Mouse (Mus musculus) 416B (cell line): ENCODE measurements around the gene Lrrc4c.

Source experiments
- DNase-seq: peaks from one replicate; pipeline ENCODE4 v3.0.0; 2011; ENCODE audit warnings: low read depth

Gene Lrrc4c

DNA sequence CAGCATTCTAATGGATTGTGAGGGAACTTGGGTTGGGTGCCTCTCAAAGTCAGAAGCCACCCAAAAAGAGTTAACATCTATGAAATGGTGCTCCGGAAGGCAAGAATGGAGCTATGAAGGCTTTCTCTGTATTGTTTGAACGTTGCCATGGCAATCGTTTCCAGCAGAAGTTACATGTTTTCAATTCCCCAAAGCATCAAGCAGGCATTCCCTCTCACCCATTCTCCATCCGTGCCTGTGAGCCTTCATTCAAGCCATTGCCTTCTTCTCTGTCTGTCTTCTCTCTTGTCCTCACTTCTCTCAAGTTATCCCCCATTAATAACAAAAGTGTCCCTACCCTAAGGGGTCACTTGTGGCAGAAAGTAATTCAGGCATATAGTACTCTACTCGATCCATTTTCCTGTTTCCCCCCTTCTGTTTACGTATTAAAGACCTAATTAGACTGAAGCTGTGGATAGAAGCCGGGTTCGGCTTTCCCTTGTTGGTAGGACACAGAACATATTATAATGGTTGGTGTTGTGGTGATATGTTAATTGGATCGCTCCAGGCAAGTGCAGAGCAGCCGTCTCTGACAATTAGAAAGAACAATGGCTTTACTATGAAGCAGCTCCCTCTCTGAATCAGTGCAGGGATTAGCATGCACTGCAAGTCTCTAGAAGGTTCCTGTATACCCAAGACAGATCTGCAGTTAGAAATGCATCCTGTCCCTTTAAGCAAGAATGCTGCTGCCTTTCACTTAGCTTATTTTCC lies 1160.4 kb downstream of the Lrrc4c start:
- no peak for DNase-seq

DNA sequence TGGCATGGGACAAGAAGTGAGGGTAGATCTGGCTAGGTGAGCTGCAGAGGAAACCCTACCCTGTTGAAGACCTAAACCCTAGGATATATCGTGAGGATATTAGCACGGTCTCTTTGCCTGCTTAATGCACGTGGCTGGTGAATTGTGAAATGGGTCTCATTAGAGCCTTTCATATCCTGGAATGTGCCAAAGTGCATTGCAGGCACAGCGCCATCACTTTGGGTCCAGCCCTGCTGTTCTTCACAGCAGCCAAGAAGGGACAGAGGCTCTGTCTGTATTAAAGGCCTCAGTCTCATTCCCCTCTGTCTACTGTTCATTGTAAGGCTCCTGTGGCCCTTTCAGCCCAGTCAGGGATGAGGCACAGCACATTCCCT lies 1160.9 kb downstream of the Lrrc4c start:
- no peak for DNase-seq

DNA sequence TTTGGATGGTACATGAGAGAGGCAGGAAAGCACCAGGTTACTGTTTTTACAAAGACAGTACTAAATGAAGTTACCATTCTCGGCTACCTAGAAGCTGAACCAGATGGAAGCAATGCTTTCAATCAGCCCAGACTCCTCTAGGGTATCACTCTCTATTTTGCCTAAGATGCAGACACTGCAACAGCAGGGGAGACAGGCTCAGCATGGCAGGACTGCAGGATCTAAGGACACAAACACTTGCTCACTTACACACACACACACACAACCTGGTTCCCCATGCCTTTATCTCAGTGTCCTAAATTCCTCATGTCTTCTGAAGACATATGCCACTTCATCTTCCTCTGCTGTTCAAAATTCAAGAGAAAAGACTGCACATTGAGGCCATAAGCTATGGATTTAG lies 1167.0 kb downstream of the Lrrc4c start:
- DNase-seq: no peak

- DNase-seq: no peak
Measured at GRCm38 (mm10) chr2:97485609-97486008, 1167.6 kb downstream of the Lrrc4c start.

- no peak for DNase-seq
Measured at GRCm38 (mm10) chr2:97487567-97487966, 1169.6 kb downstream of the Lrrc4c start.

GRCm38 (mm10) chr2:97497069-97497468 lies 1179.1 kb downstream of the Lrrc4c start:
- DNase-seq: no peak

DNA sequence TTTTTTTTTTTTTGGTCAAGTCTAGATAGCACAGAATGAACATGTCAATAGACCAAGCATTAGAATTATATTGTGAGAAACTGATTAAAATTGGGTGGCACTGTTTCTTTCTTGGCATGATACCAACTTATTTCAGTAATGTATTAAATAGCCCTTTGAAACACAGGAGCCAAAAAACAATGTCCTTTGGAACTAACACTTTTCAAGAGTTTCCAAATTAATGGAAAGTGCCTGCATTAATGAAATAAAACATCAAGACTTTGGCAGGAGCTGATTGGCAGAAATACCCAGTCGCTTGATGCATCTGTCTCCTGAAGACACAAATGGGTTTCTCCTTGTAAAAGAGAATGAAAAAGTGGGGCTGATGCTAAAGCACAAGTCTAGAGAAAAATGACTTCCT lies 1184.5 kb downstream of the Lrrc4c start:
- DNase-seq: no peak

DNA sequence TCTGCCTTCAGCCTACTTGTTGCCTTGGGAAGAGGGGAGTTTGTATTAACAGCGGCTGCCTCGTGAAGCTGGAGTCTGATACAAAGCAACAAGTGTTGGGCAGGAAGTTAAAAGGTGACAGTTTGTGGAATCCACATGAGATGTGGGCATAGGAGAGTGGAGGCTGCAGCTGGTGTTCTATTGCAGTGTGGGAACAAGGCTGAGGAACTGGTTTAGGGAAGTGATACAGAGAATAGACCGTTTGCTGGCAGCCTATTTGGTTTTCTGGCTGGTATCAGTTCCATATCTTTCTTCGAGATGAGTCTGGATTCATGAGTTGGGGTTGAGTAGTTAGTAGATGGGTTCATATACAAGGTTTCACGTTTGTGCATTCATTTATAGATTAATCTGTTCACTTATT lies 1186.9 kb downstream of the Lrrc4c start:
- no peak for DNase-seq

GRCm38 (mm10) chr2:97524256-97524922 lies 1206.4 kb downstream of the Lrrc4c start:
- DNase-seq: no peak

GRCm38 (mm10) chr2:97525107-97525506 lies 1207.1 kb downstream of the Lrrc4c start:
- no peak for DNase-seq

GRCm38 (mm10) chr2:97530622-97531021 lies 1212.7 kb downstream of the Lrrc4c start:
- DNase-seq: no peak

GRCm38 (mm10) chr2:97543691-97544672 lies 1226.0 kb downstream of the Lrrc4c start:
- DNase-seq: no peak

GRCm38 (mm10) chr2:97544673-97545071 lies 1226.7 kb downstream of the Lrrc4c start:
- DNase-seq: no peak

- no peak for DNase-seq
Measured at GRCm38 (mm10) chr2:97545946-97546345, 1228.0 kb downstream of the Lrrc4c start.

- no peak for DNase-seq
Measured at GRCm38 (mm10) chr2:97564509-97564908, 1246.5 kb downstream of the Lrrc4c start.

DNA sequence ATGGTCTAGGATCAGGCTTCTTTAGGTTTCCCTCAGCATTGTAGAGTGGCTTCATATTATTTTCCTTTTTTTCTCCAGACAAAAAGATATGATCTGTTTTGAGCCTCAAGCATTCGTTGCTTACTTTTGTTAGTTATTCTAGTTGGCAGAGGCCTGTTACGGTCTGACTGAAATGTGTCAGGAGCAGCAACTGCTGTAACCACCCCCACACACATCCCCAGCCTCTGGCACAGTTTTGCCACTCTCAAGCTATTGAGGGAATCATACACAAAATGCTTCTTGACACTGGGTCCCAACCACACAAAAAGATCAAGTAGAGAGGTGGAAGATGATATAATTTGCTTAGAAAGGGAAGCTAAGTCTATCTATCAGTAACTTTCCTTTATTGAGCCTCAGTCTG lies 1251.0 kb downstream of the Lrrc4c start:
- DNase-seq: no peak

DNA sequence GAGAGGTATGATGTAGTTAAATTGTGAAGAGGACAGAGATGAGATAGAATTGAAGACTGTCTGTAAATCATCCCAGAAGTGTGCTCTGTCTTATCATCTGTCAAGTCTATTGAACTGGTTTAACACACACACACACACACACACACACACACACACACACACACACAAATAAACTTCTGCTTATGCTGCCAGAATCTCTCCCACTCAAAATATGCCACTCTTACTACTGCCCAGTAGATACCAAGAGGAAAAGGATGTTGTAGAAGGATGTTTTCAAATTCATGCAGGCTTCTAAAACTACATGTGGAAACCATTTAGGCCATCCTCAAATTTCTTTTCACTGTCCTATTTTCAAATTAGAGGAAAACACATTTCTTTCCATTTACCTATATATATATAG lies 1257.0 kb downstream of the Lrrc4c start:
- no peak for DNase-seq

GRCm38 (mm10) chr2:97581132-97581531 lies 1263.2 kb downstream of the Lrrc4c start:
- no peak for DNase-seq

DNA sequence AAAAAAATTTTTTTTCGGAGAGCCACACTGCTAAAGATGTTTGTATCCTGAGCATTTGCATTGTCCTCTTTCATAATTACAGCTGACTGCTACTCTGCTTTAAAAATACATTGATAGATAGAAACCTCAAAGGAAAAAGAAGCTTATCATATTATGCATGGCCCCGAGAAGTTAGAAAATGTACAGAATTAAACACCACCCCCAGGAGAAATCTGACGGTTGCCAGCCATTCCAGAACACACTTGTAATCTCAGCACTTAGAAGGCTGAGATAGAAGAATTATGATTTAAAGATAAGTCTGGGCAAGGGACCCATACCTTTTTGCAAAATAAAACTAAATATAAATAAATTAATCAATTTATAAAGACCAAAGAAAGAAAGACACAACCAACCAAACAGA lies 1268.4 kb downstream of the Lrrc4c start:
- DNase-seq: no peak

GRCm38 (mm10) chr2:97590563-97590962 lies 1272.6 kb downstream of the Lrrc4c start:
- DNase-seq: no peak

- DNase-seq: no peak
Measured at GRCm38 (mm10) chr2:97604182-97604581, 1286.2 kb downstream of the Lrrc4c start.

DNA sequence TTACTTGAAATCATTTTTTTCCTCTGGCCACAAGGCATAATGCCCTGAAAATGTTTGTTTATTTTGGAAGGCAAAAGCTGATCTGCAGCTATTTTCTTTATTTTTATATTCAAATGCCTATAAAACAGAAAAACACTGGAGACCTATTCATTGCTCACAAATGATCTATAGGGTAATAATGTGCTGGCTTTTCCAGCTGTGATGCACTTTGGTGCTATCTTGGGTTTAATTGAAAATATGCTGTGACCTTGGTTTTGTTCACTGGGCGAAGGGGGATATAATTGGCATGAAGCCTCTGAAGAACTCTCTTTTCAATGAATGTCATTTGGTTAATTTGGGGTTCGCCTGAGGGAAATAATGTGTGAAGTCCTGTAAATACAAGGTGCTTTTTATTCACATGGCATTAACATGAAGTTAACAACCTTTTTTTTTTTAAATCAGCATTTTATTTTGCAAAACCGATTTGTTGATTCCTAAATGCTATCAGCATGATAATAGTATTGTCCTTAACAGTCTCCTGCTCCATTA lies 1286.8 kb downstream of the Lrrc4c start:
- no peak for DNase-seq
